Comparison of ENCODE assay signal across 8 mouse cellular contexts in genomic region chr1:188993218-188993617, GRCm38 (mm10). TPM values are rescaled to one million over a fixed set of nuclear protein-coding genes. Genes with fewer than 3 reads are reported as not detected.
A peak's percentile ranks its signal among the peaks of the same experiment; 100 is the strongest.
DNase-seq lines count a peak whose midpoint lies in the region; ATAC-seq lines count a peak whose summit lies in the region.

No protein-coding gene starts in this region.

- WGBS in liver, embryonic 12.5 days (ENCODE audit: insufficient replicate concordance): 50% methylated on average over 4 of the region's 4 CpGs

- ATAC-seq in liver, embryonic 12.5 days: no peak
- ATAC-seq in megakaryocyte, adult 5-6 weeks (ENCODE audit: poor library complexity, severe bottlenecking): peak; percentile 65

- H3K27ac ChIP-seq in liver, embryonic 12.5 days: no peak overlapping the region

- no peaks in the 10 kb centered on the region for H3K27me3 ChIP-seq in liver, embryonic 12.5 days (replicated peaks)

- no peak overlapping the region for H3K4me3 ChIP-seq in liver, embryonic 12.5 days

- no peaks in the 10 kb centered on the region for H3K4me1 ChIP-seq in liver, embryonic 12.5 days

- H3K36me3 ChIP-seq in liver, embryonic 12.5 days: peaks cover 92% of the 10 kb centered on the region

- peak; percentile 40 to 48 for DNase-seq in cerebellum, adult 18-20 months
- DNase-seq in cerebellum, adult 11 months: no peak
- peak; percentile 39 for DNase-seq in liver
- peak; percentile 22 for DNase-seq in cerebellum, adult 9-11 months
- DNase-seq in kidney, postnatal 14 days: peak; percentile 33
- no peak for DNase-seq in ovary, postnatal 10 days (ENCODE audit: low spot score)

- no peaks in the 10 kb centered on the region for H3K9me3 ChIP-seq in liver, embryonic 12.5 days (replicated peaks)

- H3K4me2 ChIP-seq in liver, embryonic 12.5 days: no peak overlapping the region

- no peak overlapping the region for H3K9ac ChIP-seq in liver, embryonic 12.5 days

RNA-seq across cellular contexts. Expression of gene Kctd3, which starts 14.4 kb away (rescaled TPM):
- polyA plus RNA-seq in liver, embryonic 12.5 days (2016; fragmentation: Nextera tagmentation; extraction: Ambion mirVana): 18.2 and 18.3 TPM in 2 replicates
- 6.2 and 7.5 TPM in 2 replicates for total RNA-seq in megakaryocyte, adult 5-6 weeks (2015)
- 8.3 and 17.5 TPM in 2 replicates for total RNA-seq in megakaryocyte, adult 5-6 weeks (2017)

Comparison
In these comparisons a context has a peak if more than half of its experiments do, and no peak if none do; other contexts are left out.
1. DNase-seq: peak in cerebellum, adult 18-20 months (2 of 2), liver (single experiment), cerebellum, adult 9-11 months (single experiment) and kidney, postnatal 14 days (single experiment); none in cerebellum, adult 11 months (single experiment) and ovary, postnatal 10 days (single experiment).